Mouse (Mus musculus): Measurements from ENCODE around the gene C130050O18Rik. TPM values are rescaled to one million over a fixed set of nuclear protein-coding genes. Genes with fewer than 3 reads are reported as not detected.

C130050O18Rik gene
- total RNA-seq (2021), result under 1 TPM; 0.62 to 0.64 TPM

DNA sequence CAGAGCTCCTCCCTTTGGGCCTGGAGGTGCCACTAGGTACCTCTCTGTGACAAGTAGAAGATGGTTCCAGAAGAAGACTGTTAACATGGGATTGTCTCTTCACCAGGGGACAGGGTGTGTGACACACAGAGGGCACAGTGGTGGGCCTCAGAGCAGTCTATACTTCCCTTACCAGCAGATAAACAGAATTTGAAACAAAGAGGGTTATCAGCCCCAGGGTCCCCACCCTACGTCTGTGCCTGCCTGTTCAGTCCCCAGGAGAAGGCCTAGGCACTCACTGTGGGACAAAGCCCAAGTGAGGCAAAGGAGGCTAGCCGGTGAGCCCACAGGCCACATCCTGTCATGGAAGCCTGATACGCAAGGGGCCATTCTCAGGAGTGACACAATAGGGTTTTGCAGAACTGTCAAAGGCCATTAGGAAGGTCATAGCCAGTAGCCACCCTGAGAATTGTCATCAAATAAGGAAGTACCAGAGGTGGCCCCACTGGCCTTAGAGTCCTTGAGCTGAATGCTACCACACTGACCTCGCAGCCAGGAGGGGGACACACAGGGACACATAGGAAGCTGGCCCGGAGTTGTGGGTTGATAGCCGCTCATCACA is at the start of gene C130050O18Rik:
C130050O18Rik (plus strand) TSS at position 480 of the 601 bp plus-strand sequence.
- no peak for DNase-seq
- intact Hi-C loops (cut with DNase I), result loop anchor here (10.0 kb wide), 1 partner anchor 390 kb away; the partner anchor contains the start of gene Mafk

DNA sequence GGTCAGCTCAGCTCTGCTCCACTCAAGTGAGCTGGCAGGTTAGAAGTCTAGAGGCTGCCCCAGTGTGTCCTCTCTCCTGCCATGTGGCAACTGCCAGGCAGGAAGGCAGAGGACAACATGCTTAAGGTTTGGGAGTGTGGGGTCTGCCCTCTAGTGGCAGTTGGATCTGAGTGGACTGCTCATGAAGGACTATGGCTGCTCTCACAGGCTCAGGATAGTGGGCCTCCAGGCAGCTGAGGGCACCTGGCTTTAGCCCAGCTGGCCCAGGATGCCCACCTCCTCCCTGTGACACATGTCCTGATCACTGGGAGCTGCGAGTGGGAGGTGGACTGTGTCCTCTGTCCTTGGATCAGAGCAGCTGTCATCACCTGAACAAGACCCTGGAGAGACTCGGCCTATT is 46.4 kb upstream of the C130050O18Rik start:
- intact Hi-C loops (cut with DNase I), result no loop called here
- peak in 1 of 2 experiments; percentile 45 for DNase-seq

DNA sequence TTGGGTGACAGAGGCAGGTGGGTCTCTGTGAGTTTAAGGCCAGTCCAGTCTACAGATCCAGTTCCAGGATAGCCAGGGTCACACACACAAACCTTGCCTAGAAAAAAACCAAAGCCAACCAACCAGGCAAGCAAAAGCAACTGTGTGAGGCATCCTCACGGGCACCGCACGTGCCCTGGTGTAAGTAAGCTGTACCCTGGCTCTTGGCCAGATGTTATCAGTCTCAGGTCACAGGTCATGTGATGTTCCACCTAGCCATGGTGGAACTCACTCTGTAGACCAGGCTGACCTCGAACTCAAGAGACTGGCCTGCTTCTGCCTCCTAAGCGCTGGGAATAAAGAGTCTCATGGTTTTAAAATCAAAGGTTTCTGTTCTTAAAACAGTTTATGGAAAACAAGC is 45.8 kb upstream of the C130050O18Rik start:
- DNase-seq, result no peak
- intact Hi-C loops (cut with DNase I), result no loop called here

DNA sequence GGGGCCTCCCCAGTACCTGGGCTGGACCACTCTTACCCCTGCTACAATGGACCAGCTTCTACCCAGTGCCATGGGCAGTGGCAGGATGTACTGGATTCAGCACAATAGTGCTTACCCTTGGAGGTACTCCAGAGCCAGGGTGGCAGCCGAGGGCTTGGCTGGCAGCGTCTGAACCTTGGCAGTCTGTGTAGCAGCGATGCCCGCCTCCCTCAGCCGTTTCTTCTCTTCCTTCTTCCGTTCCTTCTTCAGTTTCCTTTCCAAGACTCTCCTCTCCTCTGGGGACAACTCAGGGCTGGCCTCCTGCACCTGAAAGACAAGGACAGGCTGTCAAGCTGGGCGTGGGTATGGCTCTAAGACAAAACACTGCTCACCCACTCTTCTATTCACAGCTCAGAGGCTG is 41.2 kb upstream of the C130050O18Rik start:
- no peak for DNase-seq
- intact Hi-C loops (cut with DNase I), result loop anchor here (1.0 to 5.0 kb wide), 6 partner anchors 19 to 141 kb away; partner anchors contain the start of gene Zfand2a

DNA sequence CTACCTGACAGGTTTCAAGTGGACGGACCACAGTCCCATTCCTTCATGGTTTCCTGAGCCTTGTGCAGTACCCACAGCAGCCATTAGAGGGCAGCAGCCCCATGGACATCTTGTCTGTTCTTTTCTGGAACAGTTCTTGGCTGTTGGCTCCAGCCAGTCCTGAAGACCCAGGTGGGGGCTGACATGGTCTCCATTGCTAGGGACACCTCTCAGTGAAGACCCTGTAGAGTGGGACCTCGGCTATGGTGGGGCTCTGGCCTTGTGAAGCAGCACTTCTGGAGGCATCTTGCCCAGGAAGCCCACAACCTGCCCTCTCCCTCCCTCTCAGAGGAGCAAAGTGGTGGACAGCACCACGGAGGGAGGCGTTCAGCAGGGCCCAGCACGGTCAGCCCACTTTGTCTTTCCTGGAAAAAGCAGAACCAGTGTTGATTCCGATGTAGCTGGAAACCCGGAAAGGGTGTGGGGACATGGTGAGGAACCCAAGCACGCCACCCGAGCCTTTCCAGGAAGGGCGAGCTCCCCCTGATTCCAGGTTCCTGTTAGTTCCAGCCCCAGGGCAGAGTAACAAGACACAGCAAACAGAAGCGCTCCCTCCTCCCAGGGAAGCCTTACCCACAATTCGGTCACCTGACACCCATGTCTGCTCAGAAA is 40.7 kb upstream of the C130050O18Rik start:
- peak; percentile 94 to 97 for DNase-seq
- intact Hi-C loops (cut with DNase I), result loop anchor here (1.0 to 5.0 kb wide), 6 partner anchors 18 to 141 kb away; partner anchors contain the start of gene Zfand2a

DNA sequence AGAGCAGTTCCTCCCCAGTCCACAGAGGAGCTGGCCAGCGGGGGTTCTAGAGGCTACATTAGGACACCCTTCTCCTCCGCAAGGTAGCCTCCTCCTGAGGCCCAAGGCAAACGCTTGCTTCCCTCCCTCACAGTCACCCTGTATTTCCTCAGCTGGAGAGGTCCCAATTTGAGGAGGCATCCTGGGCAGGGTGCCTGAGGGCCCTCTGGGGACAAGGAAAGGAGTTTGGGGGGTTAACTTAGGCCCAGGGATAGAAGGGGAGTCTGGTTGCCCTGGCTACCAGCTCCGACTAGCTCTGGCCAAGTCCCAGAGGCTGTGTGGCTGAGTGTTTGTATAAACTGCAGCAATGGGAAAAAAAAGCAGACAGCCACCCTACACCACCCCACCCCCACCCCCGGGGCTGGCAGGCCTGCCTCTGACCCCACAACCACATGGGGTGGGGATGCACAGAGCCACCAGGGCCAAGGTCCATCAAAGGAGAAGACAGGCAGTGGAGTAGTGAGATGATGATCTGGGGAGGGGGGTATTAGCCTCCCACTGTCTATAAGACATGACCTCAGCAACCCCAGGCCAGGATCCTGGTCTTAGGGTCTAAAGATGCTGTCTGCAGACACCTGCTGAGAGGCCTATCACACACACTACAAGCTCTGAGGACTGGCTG is 40.0 kb upstream of the C130050O18Rik start:
- intact Hi-C loops (cut with DNase I), result loop anchor here (1.0 to 5.0 kb wide), 6 partner anchors 18 to 140 kb away; partner anchors contain the start of gene Zfand2a
- DNase-seq, result no peak

DNA sequence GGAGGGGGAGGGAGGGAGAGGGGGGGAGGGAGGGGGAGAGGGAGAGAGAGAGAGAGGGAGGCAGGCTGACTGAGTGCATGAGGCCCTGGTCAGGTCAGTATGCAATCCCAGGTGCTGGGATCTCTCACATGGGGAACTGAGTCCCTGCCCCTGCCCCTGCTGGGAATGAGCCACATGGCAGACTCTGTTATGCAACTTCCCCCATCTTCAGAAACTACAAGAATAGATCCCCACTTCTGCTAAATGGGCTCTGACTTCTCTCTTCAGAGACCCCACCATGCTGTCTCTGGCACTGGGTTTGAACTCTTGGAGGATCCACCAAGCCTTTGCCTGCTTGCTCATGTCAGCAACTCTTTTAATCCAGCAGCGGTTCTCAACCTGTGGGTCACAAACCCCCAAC is 39.3 kb upstream of the C130050O18Rik start:
- intact Hi-C loops (cut with DNase I), result loop anchor here (2.0 kb wide), 1 partner anchor 17 kb away; no protein-coding TSS in a partner anchor
- DNase-seq, result no peak

DNA sequence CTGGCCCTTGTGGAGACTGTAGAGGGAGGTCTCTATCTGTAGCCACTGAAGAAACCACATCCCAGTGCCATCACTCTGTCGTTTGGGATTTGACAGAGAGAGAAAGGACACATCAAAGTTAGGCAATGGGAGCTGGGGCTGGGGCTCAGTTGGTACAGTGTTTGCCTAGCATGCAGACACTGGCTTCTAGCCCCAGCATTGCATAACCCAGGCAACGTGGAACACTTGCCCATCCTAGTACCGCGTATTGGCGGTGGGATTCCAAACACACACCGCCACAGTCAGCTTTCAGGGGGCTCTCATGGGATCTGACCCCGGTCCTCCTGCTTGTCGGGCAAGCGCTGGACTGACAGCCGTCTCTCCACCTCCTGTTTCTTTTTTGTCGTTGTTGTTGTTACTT is 38.6 kb upstream of the C130050O18Rik start:
- intact Hi-C loops (cut with DNase I), result no loop called here
- DNase-seq, result no peak

DNA sequence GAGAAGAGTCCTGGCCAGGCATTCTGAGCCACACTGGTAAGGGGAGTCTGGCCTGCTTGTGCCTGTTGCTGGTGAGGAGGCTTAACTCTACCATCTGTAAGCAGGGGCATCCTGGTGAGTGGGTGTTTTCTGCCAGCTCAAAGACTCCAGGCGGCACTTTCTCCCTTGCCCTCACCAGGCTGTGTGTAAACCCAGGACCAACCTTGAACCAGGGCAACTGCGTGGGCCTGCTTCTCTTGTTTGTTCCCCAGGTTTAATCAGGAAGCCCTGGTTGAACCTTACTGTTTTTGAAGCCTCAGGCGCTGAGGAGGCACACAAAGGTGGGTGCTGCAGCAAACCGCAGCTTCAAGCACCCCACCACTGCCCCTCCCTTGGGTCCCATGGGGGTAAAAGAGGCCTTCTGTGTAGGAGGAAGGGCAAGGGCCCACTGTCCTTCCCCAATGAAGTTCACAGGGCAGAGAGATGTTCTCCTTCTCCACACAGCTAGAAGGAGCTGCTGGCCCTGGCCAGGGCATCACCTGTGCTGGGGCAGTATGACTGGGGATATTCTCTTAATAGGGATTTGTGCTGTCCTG is 37.1 kb upstream of the C130050O18Rik start:
- no peak for DNase-seq

DNA sequence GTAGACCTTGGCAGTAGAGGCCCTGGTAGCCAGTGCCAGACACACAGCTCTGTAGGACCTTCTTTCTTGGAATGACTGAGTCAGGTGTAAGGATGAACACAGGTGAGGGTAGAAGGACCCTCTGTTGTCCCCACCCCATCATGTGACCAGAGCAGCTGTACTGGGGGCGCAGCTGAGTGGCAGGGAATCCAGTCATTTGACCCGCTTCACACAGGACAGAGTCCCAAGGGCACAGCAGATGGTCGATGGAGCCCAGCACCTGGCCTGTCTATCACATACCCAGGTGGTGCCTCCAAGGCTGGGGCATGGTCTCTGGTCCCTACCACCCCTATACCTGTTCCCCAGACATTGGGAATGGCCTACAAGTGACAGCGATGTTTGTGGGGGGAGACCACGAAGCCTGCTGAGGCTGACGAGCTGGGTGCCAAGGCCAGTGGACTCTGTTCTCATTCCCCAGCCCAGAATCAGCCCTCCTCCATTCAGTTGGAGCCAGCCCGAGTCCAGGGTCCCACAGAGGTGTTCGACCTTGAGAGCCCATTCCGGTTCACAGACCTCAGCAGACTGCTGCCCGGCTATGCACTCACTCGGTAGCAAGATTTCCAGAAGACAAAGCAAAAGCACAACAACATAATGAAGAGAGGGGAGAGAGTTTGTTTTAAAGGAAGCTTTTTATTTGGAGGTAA is 36.3 kb upstream of the C130050O18Rik start:
- intact Hi-C loops (cut with DNase I), result no loop called here
- no peak for DNase-seq

More for the DNA sequence above, 37.1 kb upstream of the C130050O18Rik start:
- intact Hi-C loops (cut with DNase I), result no loop called here

DNA sequence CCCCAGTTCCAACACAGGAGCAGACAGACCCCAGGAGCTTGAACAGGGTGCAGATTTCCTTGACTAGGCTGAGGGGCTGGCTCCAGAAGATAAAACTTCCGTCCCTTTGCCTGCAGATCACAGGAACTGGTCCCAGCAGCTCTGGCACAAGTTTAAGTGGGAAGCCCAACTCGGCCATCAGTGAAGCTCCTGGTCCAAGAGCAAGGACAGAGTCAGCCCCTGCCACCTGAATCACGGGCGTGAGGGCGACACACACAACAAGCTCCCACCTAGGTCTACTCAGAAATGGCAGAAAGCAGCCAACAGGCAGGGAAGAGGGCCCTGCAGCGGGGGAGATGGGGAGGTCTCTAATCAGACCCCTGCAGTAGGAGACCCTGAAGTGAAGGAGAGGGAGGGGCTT is 34.7 kb upstream of the C130050O18Rik start:
- intact Hi-C loops (cut with DNase I), result no loop called here
- DNase-seq, result no peak

DNA sequence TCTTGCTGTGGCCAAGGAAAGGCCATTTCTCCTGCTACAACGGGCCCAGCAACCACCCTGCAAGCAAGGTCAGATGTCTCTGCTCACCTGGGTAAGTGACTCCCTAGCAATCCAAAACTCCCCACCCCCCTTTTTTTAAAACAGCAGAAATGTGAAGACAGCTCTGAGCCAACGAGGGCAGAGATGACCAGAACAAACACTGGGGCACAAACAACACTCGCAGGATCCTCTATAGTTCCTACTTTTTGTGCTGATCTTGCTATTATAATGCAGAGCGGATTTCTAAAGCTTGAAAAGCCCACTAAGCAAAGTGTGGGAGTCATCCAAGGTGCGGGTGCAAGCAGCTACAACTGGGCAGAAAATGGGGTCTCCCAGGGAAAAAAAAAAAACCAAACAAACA is 34.0 kb upstream of the C130050O18Rik start:
- DNase-seq, result no peak
- intact Hi-C loops (cut with DNase I), result no loop called here

DNA sequence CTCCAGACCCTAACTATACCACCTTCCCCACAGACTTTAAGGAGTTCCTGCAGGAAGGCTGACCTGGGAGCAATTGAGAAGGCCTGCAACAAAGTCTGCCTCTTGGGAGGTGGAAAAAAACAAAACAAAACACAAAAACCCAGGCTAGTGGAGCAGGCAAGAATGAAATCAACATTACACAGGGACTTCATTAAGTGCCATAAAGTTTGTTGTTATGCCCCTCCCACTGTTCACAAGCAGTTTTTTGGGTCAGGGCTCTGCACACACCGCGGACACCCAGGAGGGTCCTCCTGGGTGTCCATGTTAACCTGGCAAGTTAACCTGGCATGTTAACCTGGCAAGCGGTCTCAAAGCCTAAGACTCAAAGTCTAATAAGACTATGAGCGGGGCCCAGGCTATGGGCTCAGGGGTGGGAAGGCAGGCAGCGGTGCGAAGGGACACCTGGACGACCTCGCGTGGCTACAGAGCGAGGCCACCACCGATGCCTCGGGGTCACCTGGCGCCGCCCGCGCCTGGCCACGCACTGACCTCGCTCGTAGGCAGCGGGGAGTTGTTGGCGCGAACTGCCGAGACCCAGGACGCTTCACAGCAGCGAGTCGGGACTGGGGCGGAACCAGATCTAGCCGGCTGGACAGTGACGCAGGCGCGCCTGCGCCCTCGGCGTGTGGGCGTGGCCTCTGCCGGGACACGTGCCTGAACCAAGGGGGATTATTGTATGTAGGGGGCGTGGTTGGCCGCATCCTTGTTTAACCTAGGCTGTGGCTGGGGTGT is 33.3 kb upstream of the C130050O18Rik start:
- intact Hi-C loops (cut with DNase I), result no loop called here
- peak; percentile 91 to 92 for DNase-seq

DNA sequence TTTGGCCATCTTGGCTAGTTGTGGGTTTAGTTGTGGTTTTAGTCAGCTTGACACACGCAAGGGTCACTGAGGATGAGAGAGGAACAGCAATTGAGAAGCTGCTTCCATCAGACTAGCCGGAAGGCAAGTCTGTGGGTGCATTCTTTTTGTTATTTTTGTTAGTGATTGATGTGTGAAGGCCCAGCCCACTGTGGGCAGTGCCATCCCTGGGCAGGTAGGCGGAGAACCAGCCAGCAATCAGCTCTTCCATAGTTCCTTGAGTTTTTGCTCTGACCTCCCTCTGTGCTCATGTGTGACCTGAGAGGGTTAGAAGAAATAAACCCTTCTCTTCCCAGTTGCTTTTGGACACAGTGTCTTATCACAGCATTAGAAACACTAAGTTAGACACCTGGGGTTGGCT is 32.0 kb upstream of the C130050O18Rik start:
- intact Hi-C loops (cut with DNase I), result no loop called here

DNA sequence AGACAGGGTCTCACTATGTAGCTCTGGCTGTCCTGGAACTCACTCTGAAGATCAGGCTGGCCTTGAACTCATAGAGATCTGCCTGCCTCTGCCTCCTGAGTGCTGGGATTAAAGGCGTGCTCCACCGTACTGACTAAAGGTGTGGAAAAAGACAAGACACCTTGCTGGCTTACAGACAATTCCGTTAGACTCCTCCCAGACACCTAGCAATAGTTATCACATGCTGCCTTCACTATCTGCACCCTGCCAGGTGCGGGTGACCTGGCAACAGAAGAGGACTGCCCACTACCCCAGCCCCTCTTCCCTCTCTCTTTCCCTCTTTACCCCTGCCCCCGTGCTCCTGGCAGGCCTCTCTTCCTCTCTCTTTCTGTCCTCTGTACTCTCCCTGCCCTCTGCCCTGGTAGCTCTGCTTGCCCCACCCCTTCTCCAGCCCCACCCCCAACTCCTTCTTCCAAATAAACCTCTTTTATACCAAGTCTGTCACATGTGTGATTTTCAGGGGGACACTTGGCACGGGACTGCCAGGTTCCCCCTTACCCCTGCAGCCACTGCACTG is 31.1 kb upstream of the C130050O18Rik start:
- intact Hi-C loops (cut with DNase I), result no loop called here
- DNase-seq, result no peak

More for the DNA sequence above, 32.0 kb upstream of the C130050O18Rik start:
- no peak for DNase-seq

DNA sequence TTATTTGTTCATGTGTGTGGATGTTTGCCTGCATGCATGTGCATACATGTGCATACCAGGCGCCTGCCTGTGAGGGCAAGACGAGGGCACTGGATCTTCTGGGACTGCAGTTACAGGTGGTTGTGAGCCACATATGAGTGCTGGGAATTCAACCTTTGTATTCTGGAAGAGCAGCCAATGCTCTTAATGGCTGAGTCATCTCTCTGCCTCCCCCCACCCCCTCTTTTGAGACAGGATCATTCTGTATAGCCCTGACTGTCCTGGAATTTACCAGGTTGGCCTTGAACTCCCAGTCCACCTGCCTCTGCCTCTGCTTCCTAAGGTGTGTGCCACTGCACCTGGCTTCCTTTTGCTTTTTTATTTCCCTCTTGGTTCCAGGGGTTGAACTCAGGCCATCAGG is 30.2 kb upstream of the C130050O18Rik start:
- intact Hi-C loops (cut with DNase I), result no loop called here
- DNase-seq, result no peak

DNA sequence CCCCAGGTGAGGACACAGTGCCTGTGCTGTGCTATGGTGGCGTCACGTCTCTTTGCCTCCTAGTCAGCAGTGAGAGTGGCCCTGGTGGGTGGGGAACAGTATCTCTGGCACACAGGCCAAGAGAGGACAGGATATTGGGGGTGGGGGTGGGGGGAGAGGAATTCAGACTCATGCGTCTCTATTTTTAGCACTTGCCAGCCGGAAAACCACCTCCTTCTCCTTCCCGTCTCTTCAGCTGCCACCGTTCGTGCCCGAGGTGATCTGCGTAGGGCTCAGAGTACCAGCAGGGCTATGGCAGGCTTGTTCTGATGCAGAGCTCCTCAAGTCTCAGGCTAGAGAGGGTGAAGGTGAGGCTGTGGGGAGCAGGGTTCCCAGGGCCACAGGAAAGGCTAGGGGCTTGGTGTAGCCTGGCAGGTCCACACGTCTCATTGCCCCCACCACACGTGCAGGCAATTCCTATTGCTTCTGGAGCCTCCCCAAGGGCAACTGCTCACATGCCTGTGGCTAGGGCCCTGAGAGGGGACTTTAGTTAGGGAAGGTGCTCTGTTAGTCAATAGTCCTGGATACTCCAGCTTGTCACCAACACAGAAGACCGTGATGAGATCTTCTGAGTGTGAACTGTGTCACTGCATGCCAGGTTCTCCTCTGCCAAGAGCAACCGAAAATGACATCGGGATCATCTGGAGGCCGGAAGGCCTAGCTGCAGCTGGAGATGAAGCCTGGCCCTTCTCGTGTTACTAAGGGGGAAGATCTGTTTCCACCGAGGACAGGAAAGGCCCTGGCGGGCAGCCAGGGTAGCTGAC is 27.4 kb upstream of the C130050O18Rik start, which contains the start of gene Gpr146:
Gpr146 (plus strand) TSS at position 230 of the 803 bp plus-strand sequence.
- DNase-seq, result peak; percentile 76
- intact Hi-C loops (cut with DNase I), result no loop called here

DNA sequence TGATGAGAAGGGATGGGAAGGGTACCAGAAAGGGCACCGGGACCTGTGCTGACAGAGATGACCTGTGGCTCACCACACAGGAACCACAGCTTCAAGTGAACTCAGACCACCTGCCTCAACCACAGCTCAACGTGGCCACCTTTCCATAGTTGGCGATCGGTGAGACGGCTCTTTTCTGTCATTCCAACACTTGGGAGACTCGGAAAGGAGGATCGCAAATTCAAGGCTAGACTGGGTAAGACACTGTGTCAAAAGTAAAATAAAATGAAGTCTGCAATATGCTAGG is 26.9 kb upstream of the C130050O18Rik start:
- intact Hi-C loops (cut with DNase I), result no loop called here
- no peak for DNase-seq

Measured in heart, postnatal 36 days (tissue).